17 mouse cellular contexts compared by ENCODE assay signal in the genomic region with DNA sequence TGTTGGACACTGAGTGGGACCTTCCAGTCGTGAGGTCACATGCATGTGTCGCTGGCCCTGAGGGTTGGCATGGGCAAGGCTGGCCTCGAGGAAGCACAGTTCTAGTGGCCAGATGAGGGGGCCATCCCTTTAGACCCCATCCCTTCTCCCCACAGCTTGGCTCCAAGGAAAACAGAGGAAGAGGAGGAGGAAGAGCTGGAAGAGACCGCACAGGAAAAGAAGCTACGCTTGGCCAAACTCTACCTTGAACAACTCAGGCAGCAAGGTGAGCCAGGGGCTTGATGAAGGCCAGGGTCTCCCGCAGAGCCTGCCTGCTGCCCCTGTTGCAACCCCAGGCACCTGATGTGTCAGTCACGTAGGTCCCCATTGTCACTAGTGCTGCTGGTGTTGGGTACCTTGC. TPM values are rescaled to one million over a fixed set of nuclear protein-coding genes. Genes with fewer than 3 reads are reported as not detected.
"Had no signal": no experiment of that assay in that cellular context is flagged by ENCODE, and none has a peak within 500 bp of the region (broad histone marks: within the 10 kb centered on the region; RNA-seq: fewer than 3 reads in every experiment).

No protein-coding gene starts in this region.

- H3K27me3 ChIP-seq: kidney, embryonic 15.5 days; limb, embryonic 13.5 days; liver, embryonic 15.5 days; midbrain, embryonic 13.5 days; stomach, embryonic 15.5 days had no signal

- DNase-seq: kidney, adult 2 months; layer of hippocampus, adult 9-11 months; layer of hippocampus, postnatal 36 days; left cerebral cortex, postnatal 4 days; lung, adult 2 months; lung, postnatal 36 days; right cerebral cortex, postnatal 14 days; thymus, postnatal 4 days had no signal

- H3K4me3 ChIP-seq: kidney, embryonic 15.5 days; limb, embryonic 13.5 days; liver, embryonic 15.5 days; midbrain, embryonic 13.5 days; stomach, embryonic 15.5 days had no signal

- H3K9me3 ChIP-seq: kidney, embryonic 15.5 days; limb, embryonic 13.5 days; liver, embryonic 15.5 days; midbrain, embryonic 13.5 days; stomach, embryonic 15.5 days had no signal

RNA-seq across cellular contexts. Expression of a gene that starts 14.8 kb away (rescaled TPM):
- total RNA-seq: liver, adult 2 months; megakaryocyte progenitor cell, adult 5-6 weeks had no signal

RNA-seq across cellular contexts. Expression of a gene that starts 19.2 kb away (rescaled TPM):
- total RNA-seq: layer of hippocampus, adult 18-20 months; layer of hippocampus, postnatal 36 days; left cerebral cortex, postnatal 4 days; liver, adult 2 months; megakaryocyte progenitor cell, adult 5-6 weeks; midbrain, postnatal 0 days had no signal
